ENCODE assay signal across 8 mouse cellular contexts in genomic region chrX:58030835-58031670, GRCm38 (mm10). TPM values are rescaled to one million over a fixed set of nuclear protein-coding genes. Genes with fewer than 3 reads are reported as not detected.
DNase-seq lines count a peak whose midpoint lies in the region; ATAC-seq and TF ChIP-seq lines count a peak whose summit lies in the region.

No protein-coding gene starts in this region.

- no peak overlapping the region for H3K27ac ChIP-seq in kidney, postnatal 0 days
- peak overlapping the region; percentile 79 for H3K27ac ChIP-seq in cerebellum, adult 2 months (ENCODE audit: insufficient read depth, low read length)
- peak overlapping the region; percentile 87 for H3K27ac ChIP-seq in midbrain, embryonic 13.5 days

- no peaks in the 10 kb centered on the region for H3K9me3 ChIP-seq in kidney, postnatal 0 days (replicated peaks; ENCODE audit: low read length)
- no peaks in the 10 kb centered on the region for H3K9me3 ChIP-seq in midbrain, embryonic 13.5 days

- peak overlapping the region; percentile 26 for H3K4me3 ChIP-seq in kidney, postnatal 0 days (replicated peaks; ENCODE audit: low read depth, low read length)
- peak overlapping the region; percentile 95 for H3K4me3 ChIP-seq in cerebellum, adult 2 months (replicated peaks; ENCODE audit: insufficient read depth, low read depth, low read length)
- peak overlapping the region; percentile 57 for H3K4me3 ChIP-seq in midbrain, embryonic 13.5 days (replicated peaks)

- H3K27me3 ChIP-seq in kidney, postnatal 0 days (ENCODE audit: insufficient read depth, low read length), result peaks cover 42% of the 10 kb centered on the region
- no peaks in the 10 kb centered on the region; the same call in 1 of the 2 replicates for H3K27me3 ChIP-seq in cerebellum, adult 2 months (ENCODE audit: control insufficient read depth, insufficient read depth, low read length)
- H3K27me3 ChIP-seq in midbrain, embryonic 13.5 days, result peaks cover 5% of the 10 kb centered on the region; the same call in 1 of the 2 replicates

- H3K36me3 ChIP-seq in kidney, postnatal 0 days (ENCODE audit: insufficient read depth, low read length), result no peaks in the 10 kb centered on the region
- no peaks in the 10 kb centered on the region for H3K36me3 ChIP-seq in midbrain, embryonic 13.5 days

- ATAC-seq in kidney, postnatal 0 days (replicated peaks; ENCODE audit: low FRiP score, low read depth), result no peak; the same call in 1 of the 2 replicates
- ATAC-seq in granulocyte monocyte progenitor cell, adult 5-6 weeks (replicated peaks; ENCODE audit: poor library complexity, severe bottlenecking), result peak; percentile 20; the same call in 1 of the 2 replicates
- ATAC-seq in midbrain, embryonic 13.5 days, result peak; percentile 51

- TF ChIP-seq POLR2A in cerebellum, adult 2 months (IDR thresholded peaks at IDR 0.05; ENCODE audit: borderline replicate concordance, insufficient read depth, low read length), result no peak

- DNase-seq in kidney, postnatal 0 days (ENCODE audit: low spot score), result no peak
- DNase-seq in kidney, postnatal 36 days, result no peak
- DNase-seq in cerebellum, adult 2 months, result peak; percentile 56 to 70
- DNase-seq in thymus, postnatal 0 days (ENCODE audit: low spot score), result no peak
- no peak for DNase-seq in thymus, postnatal 36 days
- no peak for DNase-seq in layer of hippocampus, adult 9-10 months (ENCODE audit: low spot score)

- no peak for TF ChIP-seq CTCF in kidney, postnatal 0 days (IDR thresholded peaks at IDR 0.05; ENCODE audit: low read depth)
- TF ChIP-seq CTCF in cerebellum, adult 2 months (IDR thresholded peaks at IDR 0.05; ENCODE audit: borderline replicate concordance, insufficient read depth, low read depth, low read length), result no peak

- peak overlapping the region; percentile 48 for H3K4me2 ChIP-seq in kidney, postnatal 0 days (ENCODE audit: low read length)
- H3K4me2 ChIP-seq in midbrain, embryonic 13.5 days (replicated peaks), result peak overlapping the region; percentile 55

- 25% methylated on average over 54 of the region's 56 CpGs for WGBS in kidney, postnatal 0 days
- 11% methylated on average over 54 of the region's 56 CpGs for WGBS in cerebellum, adult 2 months
- 30% methylated on average over 56 of the region's 56 CpGs for WGBS in midbrain, embryonic 13.5 days

- H3K4me1 ChIP-seq in kidney, postnatal 0 days (replicated peaks; ENCODE audit: insufficient read depth, low read length), result no peaks in the 10 kb centered on the region
- H3K4me1 ChIP-seq in cerebellum, adult 2 months (ENCODE audit: control insufficient read depth, insufficient read depth, low read length), result no peaks in the 10 kb centered on the region
- H3K4me1 ChIP-seq in midbrain, embryonic 13.5 days (replicated peaks), result no peaks in the 10 kb centered on the region

- H3K9ac ChIP-seq in kidney, postnatal 0 days (ENCODE audit: low read depth, low read length), result no peak overlapping the region
- peak overlapping the region; percentile 80 for H3K9ac ChIP-seq in midbrain, embryonic 13.5 days (replicated peaks)

RNA-seq across cellular contexts. Expression of gene Zic3, which starts 8.6 kb away (rescaled TPM):
- polyA plus RNA-seq in kidney, postnatal 0 days (2015; fragmentation: Nextera tagmentation; extraction: Ambion mirVana), result not detected in 2 replicates
- polyA plus RNA-seq in cerebellum, adult 2 months (2012; rRNA removed), result 7.4 and 7.7 TPM in 2 replicates
- total RNA-seq in granulocyte monocyte progenitor cell, adult 5-6 weeks (2014; fragmentation: Nextera tagmentation), result not detected in 2 replicates
- not detected in 2 replicates for total RNA-seq in granulocyte monocyte progenitor cell, adult 5-6 weeks (2017)
- polyA plus RNA-seq in midbrain, embryonic 13.5 days (2015; fragmentation: Nextera tagmentation; extraction: Ambion mirVana), result 31.7 and 32.7 TPM in 2 replicates
- polyA plus RNA-seq in thymus, postnatal 0 days (2015; fragmentation: Nextera tagmentation; extraction: Ambion mirVana), result not detected in 2 replicates

Comparison
In these comparisons a context has a peak if more than half of its experiments do, and no peak if none do; other contexts are left out.
1. DNase-seq: peak in cerebellum, adult 2 months (2 of 2); none in kidney, postnatal 0 days (single experiment), kidney, postnatal 36 days (0 of 2), thymus, postnatal 0 days (single experiment), thymus, postnatal 36 days (0 of 2) and layer of hippocampus, adult 9-10 months (single experiment).
2. H3K4me3 ChIP-seq: peak in every context shown above with its lines; median percentile 95 in cerebellum, adult 2 months; 57 in midbrain, embryonic 13.5 days; 26 in kidney, postnatal 0 days.